Mouse (Mus musculus) CH12F3 (cell line): ENCODE results near the gene Ugcg.

ENCODE experiments used
- in situ Hi-C: fragments of 300-500 bp; cut with MboI; formaldehyde crosslinking; loops from 2 replicates; pipeline ENCODE4 v1.14.3; 2020; ENCODE audit warnings: low sequenced_read_pairs

Ugcg gene

DNA sequence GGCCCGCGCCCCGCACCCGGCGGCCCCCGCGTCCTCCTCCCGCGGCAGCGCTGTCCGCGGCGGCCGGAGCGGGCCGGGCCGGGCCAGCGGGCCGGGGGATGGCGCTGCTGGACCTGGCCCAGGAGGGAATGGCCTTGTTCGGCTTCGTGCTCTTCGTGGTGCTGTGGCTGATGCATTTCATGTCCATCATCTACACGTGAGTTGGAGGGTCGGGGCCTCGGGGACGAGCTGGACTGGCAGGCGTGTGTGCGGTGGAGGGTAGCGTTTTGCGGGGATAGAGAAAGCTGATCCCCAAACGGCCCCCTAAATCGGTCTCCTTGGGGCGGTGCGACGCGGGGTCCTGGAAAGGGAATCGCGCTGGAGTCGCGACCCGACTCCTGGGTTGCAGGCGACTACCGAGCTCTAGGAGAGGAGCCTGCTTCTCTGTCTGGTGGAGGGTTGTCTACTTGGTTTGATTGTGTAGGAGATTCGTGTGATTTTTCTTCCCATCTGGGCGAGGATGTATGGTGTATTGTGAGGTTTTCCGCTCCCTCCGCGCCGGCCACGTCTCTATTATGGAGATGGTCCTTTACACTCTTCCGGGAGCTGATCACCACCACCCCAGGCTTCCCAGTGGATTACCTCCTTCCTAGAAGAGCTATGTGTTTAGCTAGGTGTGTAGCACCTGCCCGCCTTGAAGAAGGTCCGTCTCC lies 635 bp downstream of the Ugcg start:
- in situ Hi-C loops: no loop called here

DNA sequence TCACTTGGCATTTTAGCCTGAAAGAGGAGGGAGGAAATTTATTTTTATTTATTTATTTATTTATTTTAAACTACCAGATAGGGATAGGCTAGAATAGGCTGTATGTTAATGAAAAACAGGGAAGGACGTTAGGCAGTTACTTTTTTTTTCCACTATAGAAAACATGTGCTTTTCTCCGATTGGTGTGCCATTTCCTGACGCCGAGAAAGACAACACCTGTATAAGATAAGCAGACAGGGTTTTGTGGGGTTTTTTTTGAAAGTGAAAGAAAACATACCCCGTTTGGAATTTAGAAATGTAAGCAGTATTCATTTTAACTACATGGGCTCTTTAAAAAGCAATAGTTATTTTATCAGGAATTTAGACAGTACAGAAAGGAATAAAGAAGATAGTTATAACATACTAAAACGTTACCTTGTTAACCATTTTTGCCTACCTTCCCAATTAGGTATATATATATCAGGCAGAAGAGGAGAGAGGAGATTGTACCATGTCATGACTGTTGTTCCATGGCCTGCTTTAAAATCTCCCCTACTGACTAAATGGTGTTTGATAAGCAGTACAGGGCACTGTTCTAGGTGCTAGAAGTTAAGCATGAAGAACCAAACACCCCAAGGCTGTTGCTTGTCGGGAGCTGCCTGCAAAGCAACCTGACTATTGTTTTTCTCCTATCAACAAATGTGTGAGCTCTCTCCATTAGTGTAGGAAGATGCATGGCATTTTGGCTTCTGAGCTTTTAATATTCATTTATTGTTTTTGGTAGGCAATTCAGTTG lies 1.8 kb downstream of the Ugcg start:
- in situ Hi-C loops: no loop called here

DNA sequence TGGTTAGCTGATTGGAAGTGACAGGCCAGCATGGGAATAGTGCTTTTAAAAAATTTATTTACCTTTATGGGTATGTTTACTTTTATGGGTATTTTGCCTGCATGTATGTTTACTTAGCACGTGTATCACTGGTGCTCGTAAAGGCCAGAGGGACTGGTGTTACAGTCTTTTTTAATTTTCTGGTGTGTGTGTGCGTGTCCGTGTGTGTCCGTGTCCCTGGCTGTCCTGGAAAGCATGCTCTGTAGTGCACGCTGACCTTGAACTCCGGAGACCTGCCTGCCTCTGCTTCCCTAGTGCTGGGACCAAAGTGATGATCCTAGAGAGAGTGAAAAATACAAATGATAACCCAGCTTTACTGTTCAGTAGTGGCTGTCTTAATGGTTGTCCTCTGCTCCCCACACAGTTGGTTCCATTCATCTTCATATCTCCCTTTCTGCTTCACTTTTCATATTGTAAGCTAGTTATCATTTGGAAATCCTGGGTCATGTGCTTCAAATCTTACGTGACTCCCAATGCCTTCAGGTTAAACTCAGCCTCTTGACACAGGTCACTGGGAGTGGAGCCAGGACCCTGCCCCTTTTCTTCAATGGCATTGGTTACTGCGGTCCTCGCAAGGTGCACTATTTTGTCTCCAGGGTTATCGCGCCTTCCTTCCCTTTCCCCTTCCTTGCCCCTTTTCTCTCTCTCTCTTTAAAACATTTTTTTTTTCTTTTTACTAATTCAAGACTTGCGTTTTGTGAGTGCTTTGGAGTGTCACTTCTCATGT lies 5.9 kb downstream of the Ugcg start:
- in situ Hi-C loops: no loop called here

DNA sequence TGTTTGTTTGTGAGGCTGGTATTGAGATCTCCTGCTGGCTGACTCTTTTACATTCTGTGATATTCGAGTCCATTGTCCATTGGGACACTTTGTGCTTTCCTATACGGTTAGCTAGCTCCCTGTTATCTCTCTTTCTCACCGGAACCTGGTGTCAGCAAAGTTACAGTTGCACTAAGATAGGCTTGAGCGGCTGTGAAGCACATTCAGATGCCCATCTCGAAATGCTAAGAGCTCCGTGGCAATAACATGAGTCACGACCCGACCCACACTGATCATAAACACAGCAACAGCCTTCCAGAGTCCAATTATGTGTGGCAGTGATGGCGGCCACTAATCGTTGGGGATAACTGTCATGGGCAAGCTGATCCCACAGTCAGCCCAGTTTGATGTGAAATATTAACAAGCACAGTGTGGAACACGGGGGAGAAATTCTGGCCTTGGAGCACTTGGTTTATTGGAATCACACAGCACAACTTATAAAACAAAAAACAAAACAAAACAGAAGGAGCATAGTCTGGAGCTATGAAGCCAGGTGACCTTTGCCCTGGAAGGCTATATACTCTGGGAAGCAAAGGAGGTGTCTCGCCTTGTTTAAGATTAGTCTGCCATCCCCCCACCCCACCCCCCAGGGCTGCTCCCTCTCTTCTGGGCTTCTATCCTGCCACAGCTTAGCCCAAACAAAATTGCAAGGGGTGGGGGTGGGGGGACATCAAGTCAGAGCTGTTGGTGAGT lies 7.5 kb downstream of the Ugcg start:
- in situ Hi-C loops: no loop called here

DNA sequence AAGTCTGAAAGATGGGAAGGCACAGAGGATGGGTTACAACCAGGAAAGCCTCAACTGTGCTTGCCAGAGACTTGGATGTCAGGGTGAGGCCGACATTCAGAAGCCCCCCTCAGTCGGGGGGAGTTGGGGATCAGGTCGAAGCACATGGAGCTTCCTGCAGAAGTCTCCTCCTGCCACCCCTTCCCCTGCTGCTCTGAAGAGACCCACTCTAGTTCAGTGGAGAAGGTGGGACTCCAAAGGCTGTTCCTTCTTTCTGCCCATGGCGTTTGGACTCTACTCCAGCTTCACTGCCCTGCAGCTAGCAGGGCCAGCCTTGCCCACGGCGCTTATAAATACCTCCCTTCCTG lies 8.0 kb downstream of the Ugcg start:
- in situ Hi-C loops: no loop called here

DNA sequence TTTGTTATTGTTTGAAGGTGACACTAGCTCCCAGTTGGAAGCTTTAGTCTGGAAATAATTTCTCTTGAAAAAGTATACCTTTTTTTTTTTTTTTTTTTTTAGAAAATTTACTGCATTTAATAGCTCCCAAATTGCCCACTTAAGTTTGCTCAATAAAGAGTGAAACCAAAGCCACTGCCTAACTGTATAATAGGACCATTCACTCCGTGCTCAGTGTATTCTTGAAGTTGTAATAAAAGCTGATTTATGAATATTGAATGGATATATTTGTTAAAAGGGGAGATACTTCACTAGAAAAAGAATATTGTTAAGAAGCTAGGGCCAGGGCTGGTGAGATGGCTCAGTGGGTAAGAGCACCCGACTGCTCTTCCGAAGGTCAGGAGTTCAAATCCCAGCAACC lies 8.4 kb downstream of the Ugcg start:
- in situ Hi-C loops: no loop called here

DNA sequence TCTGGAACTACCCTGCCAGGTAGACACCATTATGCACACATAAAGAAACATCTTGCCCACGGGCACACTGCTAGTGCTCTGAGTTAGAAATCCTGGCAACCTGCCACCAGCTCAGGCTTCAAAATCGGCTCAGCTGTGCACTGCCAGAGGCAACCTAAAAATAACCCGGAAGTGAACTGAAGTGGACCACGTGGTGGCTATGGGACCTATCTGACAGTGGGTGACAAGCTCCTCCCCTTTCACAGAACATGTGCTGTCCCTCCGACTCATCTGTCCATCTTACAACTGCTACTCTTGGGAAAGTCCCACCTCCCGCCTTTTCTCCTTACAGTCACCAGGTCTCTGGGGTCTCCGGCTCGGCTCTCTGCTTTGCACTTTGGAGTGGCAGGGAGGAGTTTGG lies 10.3 kb downstream of the Ugcg start:
- in situ Hi-C loops: no loop called here

DNA sequence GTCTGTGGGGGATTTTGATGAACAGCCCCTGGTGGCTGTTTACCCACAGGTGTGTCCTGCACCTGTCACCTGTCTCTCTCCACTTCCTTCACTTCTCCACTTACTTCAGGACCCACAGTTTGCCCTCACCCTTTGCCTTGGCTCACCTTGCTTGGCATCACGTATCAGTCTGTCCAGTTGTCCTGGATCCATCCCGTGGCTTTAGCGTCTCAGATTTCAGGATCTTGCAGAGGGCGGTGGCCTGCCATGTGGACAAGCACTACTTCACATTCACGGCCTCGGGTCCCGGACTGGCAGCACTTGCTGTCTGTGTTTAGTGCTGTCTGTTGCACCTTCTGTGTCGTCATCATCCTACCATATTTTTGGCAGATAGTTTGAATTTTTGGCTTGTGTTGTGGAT lies 10.7 kb downstream of the Ugcg start:
- in situ Hi-C loops: no loop called here

DNA sequence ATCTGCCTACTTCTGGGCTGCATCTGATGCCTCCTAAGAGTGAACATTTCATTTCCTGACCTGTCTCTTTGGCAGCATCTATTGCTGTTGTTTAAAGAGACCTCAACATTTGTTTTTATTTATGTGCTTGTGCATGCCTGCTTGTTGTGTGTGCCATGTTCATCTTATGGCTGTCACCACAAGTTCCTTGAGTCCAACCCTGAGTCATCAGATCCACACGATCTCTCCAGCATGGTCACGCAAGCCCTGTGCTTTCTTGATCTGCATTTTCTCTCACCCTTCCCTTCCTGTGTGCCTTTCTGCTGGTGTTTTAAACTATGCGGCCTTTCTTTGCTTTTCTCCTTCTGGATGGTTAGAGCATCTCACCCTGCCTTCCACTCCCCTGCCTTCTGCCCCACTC lies 11.6 kb downstream of the Ugcg start:
- in situ Hi-C loops: no loop called here

DNA sequence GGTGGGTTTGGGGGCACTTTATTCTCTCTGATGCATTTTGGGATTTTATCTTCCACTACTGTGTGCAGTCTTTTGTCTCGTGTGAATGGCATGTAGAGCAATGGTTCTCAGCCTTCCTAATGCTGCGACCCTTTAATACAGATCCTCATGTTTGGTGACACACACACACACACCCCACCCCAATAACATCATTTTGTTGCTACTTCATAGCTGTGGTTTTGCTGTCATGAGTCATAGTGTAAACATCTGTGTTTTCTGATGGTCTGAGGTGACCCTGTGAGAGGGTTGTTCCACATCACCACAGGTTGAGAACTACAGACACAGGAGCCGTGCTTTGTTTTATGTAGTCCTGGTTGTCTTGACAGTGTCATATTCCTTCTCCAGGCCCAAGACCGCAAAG lies 15.6 kb downstream of the Ugcg start:
- in situ Hi-C loops: no loop called here

DNA sequence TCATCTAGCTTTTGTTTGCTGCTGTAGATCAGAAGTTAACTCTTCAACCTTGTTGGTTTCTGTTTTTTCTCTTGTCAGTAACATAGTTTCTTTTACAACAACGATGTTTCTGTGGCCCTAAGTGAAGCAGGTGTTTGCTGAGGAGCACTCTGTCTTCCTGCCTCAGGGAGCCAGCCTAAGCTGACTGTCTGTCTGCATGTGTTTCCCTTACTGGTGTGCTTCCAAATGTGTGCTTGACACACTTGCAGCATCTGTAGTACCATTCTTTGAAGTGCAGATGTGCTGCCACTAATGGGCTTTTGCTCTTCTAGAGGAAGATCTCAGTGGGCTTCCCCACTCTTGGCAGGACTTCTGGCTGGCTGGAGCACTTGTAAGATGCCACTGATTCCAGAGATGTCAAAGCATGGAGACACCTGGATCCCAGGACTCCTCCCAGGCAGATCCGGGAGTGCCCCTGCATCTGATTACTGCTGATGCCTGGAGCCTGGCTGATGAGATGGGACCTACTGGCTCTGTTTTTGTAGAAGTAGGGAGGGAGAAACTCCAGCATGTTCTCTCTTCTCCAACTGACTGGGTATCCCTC lies 16.8 kb downstream of the Ugcg start:
- in situ Hi-C loops: no loop called here

DNA sequence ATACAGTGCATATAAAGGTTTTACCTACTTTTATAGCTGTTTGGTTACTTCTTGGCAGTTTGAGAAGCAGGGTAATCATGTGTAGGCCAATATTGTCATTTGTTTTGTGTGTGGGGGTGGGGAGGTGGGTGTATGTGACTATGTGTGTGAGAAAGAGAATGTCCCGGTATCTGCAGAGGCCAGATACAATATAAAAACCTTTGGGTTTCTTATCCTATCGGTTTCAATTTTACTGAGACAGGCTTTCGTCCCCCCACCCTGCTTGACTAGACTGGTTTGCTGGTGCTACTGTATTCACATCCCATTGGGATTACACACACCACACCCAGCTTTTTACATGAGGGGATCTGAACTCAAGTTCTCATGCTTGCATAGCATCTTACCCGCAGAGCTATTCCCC lies 17.5 kb downstream of the Ugcg start:
- in situ Hi-C loops: no loop called here

DNA sequence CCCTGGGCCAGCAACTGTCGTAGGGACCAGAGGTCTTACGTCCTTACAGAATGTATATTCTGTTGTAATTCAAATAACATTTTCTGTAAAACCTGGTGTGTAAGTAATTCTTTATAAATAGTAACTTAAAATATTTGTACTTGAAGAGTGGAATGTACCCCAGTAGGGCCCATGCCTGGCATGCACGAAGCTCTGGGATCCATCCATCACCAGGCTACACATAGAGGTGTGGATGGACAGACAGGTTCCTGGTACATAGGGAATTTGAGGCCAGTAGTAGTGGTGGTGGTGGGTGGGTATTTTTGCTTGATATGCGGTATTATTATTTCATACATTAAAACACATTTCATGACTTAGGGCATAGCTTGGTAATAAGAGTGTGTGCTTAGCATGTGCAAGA lies 19.6 kb downstream of the Ugcg start:
- in situ Hi-C loops: no loop called here

DNA sequence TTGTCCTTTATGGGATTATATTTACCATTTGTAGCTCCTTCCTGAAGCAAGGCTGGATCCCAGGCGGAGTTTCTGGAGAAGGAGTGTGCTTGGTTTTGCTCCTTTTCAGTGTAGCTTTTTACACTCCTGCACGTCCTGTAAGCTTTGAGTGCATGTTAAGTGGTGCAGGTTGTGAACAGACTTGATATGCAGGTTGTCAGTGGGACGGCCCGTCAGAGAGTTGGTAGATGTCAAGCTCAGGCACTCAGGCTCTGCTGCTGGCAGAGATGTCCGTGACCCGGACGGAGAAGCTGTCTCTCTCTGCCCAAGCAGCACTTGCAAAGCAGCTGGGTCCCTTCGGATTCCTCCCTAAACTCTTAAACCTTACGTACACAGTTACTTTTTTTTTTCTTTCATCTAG lies 22.1 kb downstream of the Ugcg start:
- in situ Hi-C loops: no loop called here

DNA sequence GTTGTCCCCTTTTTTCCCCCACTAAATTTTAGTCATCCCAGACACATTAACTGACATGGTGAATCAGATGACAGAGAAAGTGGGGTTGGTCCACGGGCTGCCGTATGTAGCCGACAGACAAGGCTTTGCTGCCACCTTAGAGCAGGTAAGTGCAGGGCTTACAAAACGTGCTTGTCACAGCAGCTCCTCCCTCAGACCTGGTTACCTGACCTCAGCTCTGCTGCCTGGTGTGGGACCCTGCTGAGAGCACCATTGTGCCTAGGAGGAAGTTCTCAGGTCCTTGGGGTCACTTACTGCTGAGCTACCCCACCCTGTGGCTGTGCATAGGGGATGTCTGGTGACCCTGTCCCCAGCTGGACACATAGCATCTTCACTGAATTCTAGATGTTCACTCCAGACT lies 24.8 kb downstream of the Ugcg start:
- in situ Hi-C loops: no loop called here

DNA sequence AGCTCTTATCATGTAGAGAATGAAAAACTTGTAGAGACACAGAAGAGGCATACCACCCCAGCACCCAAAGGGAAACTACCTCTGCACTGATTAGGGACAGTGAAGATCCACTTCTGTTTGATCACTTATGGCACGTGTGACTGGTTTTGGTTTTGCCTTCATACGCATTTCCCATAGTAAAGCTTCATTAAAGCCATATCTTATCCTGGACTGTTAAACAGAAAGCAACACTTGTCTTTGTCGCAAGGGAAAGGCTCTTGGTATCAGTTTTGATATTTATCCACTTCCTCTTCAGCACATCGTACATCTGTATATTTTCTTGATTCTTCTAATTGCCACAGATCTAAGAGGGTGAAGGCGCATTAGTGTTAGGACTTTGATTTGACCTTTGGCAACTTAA lies 25.6 kb downstream of the Ugcg start:
- in situ Hi-C loops: no loop called here

DNA sequence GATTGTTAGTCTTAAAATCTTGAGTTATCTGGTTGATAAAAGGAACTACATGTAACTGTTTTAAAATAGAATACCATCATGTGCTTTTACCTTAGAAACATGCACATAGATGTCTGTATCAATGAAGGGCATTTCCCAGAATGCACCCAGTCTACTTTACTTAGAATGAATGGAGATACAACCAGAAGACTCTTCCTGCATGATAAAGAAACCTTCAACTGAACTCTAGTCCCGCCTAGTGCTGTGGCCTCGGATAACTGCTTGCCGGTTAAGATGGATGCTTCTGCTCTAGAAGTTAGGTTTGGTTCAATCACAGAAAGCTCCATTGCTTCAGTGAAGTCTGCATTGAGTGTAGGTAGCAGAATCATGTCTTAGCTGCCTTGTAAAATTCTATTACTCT lies 26.5 kb downstream of the Ugcg start:
- in situ Hi-C loops: no loop called here

DNA sequence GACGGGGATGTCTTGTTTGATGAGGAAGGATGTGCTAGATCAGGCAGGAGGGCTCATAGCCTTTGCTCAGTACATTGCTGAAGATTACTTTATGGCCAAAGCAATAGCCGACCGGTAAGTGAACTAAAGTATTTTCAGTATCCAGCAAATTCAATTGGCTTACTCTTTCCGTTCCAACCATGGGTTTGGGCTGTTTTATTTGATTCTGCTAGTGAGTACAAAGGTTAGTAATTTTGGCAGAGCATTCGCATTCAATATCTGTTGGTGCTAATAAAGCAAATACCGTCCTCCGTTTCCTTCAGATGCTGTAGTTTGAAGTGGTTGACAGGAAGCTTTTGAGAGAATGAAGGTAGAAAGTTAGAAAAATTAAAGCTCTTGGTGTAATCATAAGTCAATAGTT lies 28.0 kb downstream of the Ugcg start:
- in situ Hi-C loops: no loop called here

DNA sequence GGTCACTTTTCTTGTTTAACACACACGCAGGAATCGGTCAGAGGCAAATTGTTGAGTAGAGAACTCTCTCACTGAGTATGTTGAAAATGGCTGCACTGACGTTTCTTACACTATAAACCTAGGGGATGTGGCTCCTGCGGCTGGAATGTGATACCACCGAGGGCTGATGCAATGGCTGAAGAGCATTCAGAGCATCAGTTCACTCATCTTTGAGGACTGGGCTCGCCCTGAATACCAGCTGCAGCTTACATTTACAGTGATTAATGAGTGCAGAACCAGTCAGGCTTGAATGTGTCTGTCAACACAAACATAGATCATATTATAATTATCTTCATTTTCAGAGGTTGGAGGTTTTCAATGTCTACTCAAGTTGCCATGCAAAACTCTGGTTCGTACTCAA lies 29.1 kb downstream of the Ugcg start:
- in situ Hi-C loops: no loop called here

DNA sequence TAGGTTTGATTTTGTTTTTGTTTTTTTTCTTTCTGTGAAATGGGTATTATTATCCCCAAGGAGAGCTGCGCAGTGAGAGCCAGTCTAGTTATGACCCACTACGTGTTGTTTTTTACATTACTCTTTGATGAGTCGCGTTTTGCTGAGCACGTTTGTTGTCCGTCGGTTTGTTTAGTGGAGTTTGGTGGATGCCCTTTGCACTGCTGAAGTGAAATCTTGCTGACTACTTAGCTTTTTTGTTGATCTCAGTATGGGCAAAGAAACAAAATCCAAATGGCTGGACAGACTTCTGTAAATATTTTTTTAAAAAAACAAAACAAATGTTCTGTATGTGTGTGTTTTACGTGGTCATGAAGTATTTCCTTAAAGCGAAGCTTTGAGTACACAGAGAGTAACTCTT lies 33.2 kb downstream of the Ugcg start:
- in situ Hi-C loops: no loop called here

DNA sequence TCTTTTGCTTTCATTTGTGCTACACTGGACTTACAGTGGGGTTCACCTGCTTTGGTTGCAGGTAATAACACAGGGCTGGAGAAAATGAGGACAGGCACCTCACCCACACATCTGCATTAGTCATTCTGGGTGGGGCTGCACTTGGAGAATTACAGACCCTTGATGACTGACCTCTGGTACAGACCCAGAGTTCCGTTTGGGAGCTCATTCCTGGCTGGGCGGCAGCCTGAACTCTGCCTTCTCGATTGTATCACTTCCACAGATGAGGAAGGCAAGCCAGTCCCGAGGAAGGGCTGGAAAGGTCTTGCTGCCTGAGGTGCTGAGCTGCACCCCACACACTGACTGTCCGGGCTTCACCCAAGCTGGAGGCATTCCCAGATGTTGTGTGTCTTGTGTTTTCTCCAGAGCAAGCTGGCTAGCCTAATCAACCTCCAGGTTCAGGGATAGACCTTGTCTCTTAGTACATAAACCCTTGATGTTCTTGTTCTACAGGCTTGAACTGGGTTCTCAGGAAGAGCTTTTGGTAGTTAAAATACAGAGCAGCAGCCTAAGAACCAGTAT lies 34.1 kb downstream of the Ugcg start:
- in situ Hi-C loops: no loop called here
